Comparison of ENCODE assay signal across 30 mouse cellular contexts in genomic region chr14:114612400-114612799, GRCm38 (mm10).
"Had no signal": no experiment of that assay in that cellular context is flagged by ENCODE, and none has a peak within 500 bp of the region (broad histone marks: within the 10 kb centered on the region; RNA-seq: fewer than 3 reads in every experiment).

No protein-coding gene starts in this region.

- H3K9ac ChIP-seq: heart, embryonic 12.5 days; heart, embryonic 13.5 days; heart, embryonic 15.5 days; hindbrain, embryonic 12.5 days; hindbrain, embryonic 13.5 days; hindbrain, embryonic 14.5 days; hindbrain, embryonic 15.5 days; intestine, embryonic 15.5 days; kidney, embryonic 15.5 days had no signal

- H3K27me3 ChIP-seq: heart, embryonic 12.5 days; heart, embryonic 13.5 days; heart, embryonic 15.5 days; hindbrain, embryonic 12.5 days; hindbrain, embryonic 13.5 days; hindbrain, embryonic 15.5 days; intestine, embryonic 15.5 days; kidney, embryonic 15.5 days had no signal

- H3K27ac ChIP-seq: heart, embryonic 13.5 days; heart, embryonic 15.5 days; hindbrain, embryonic 10.5 days; hindbrain, embryonic 12.5 days; hindbrain, embryonic 13.5 days; hindbrain, embryonic 14.5 days; hindbrain, embryonic 15.5 days; hindbrain, postnatal 0 days; intestine, embryonic 15.5 days; kidney, embryonic 15.5 days; kidney, postnatal 0 days; layer of hippocampus, adult 2 months; left cerebral cortex, adult 2 months had no signal

- DNase-seq: heart, postnatal 10 days; heart, postnatal 14 days; heart, postnatal 36 days; heart, postnatal 4 days; kidney, adult 11 months; kidney, adult 18-20 months; kidney, adult 2 months; kidney, adult 8-10 months; kidney, adult 9 months; kidney, postnatal 10 days; kidney, postnatal 14 days; kidney, postnatal 25 days; kidney, postnatal 36 days; kidney, postnatal 4 days; layer of hippocampus, adult 9-11 months; layer of hippocampus, postnatal 36 days had no signal

- H3K36me3 ChIP-seq: heart, embryonic 12.5 days; heart, embryonic 13.5 days; heart, embryonic 15.5 days; hindbrain, embryonic 10.5 days; hindbrain, embryonic 12.5 days; hindbrain, embryonic 13.5 days; hindbrain, embryonic 15.5 days; intestine, embryonic 15.5 days; kidney, embryonic 15.5 days had no signal

- H3K9me3 ChIP-seq: heart, embryonic 12.5 days; heart, embryonic 13.5 days; heart, embryonic 15.5 days; hindbrain, embryonic 10.5 days; hindbrain, embryonic 12.5 days; hindbrain, embryonic 13.5 days; hindbrain, embryonic 15.5 days; intestine, embryonic 15.5 days; kidney, embryonic 15.5 days had no signal

- H3K4me3 ChIP-seq: heart, embryonic 12.5 days; heart, embryonic 13.5 days; heart, embryonic 15.5 days; hindbrain, embryonic 10.5 days; hindbrain, embryonic 12.5 days; hindbrain, embryonic 13.5 days; hindbrain, embryonic 15.5 days; intestine, embryonic 15.5 days; kidney, embryonic 15.5 days; layer of hippocampus, adult 2 months; left cerebral cortex, adult 2 months had no signal

- H3K4me1 ChIP-seq: heart, embryonic 12.5 days; heart, embryonic 13.5 days; heart, embryonic 15.5 days; hindbrain, embryonic 10.5 days; hindbrain, embryonic 12.5 days; hindbrain, embryonic 13.5 days; hindbrain, embryonic 15.5 days; intestine, embryonic 15.5 days; kidney, embryonic 15.5 days had no signal
